Mouse (Mus musculus) urinary bladder, postnatal 36 days (tissue): ENCODE measurements around the gene Olfr1262.

Experiments used
- DNase-seq, 2 experiments: peaks; one replicate each; pipeline ENCODE4 v3.0.0; 2022; ENCODE audit warnings: low spot score in 2 of 2, mixed read lengths in 1 of 2

Olfr1262 gene

GRCm38 (mm10) chr2:89999845-90000244 lies at the start of gene Olfr1262:
Gene Olfr1262, plus strand, starts transcription at chr2:90000145.
- DNase-seq, result no peak

- DNase-seq, result no peak
Observed at GRCm38 (mm10) chr2:89974184-89974583, 25.8 kb upstream of the Olfr1262 start, which contains the start of gene Olfr1260. Gene Olfr1260, plus strand, starts transcription at chr2:89974340.

- no peak for DNase-seq
Observed at GRCm38 (mm10) chr2:89977709-89978108, 22.2 kb upstream of the Olfr1262 start.

GRCm38 (mm10) chr2:89990921-89991320 lies 9.0 kb upstream of the Olfr1262 start, which contains the start of gene Olfr1261:
Gene Olfr1261, plus strand, starts transcription at chr2:89991221.
- no peak for DNase-seq

GRCm38 (mm10) chr2:90011831-90012230 lies 11.9 kb downstream of the Olfr1262 start, which contains the start of gene Olfr1263:
Gene Olfr1263, plus strand, starts transcription at chr2:90012131.
- no peak for DNase-seq

GRCm38 (mm10) chr2:90025477-90025876 lies 25.5 kb downstream of the Olfr1262 start, which contains the start of gene Olfr1264:
Gene Olfr1264, minus strand, starts transcription at chr2:90025577.
- no peak for DNase-seq

- DNase-seq, result no peak
Observed at GRCm38 (mm10) chr2:90035037-90035436, 35.1 kb downstream of the Olfr1262 start, which contains the start of gene Olfr1265. Gene Olfr1265, plus strand, starts transcription at chr2:90035337.
